Mouse (Mus musculus) right cerebral cortex, adult 18-20 months (tissue): ENCODE results near the gene Cacna1h.

ENCODE experiments used
- DNase-seq: peaks from one replicate; pipeline ENCODE4 v3.0.0; 2022; ENCODE audit warnings: mixed read lengths

Gene Cacna1h

GRCm38 (mm10) chr17:25445074-25445473, 11.5 kb upstream of the Cacna1h start:
- DNase-seq: no peak

GRCm38 (mm10) chr17:25442889-25443288, 9.3 kb upstream of the Cacna1h start:
- DNase-seq: no peak

GRCm38 (mm10) chr17:25441417-25441816, 7.8 kb upstream of the Cacna1h start:
- no peak for DNase-seq

GRCm38 (mm10) chr17:25433223-25433616, 363 bp downstream of the Cacna1h start:
- no peak for DNase-seq

- no peak for DNase-seq
Observed at GRCm38 (mm10) chr17:25432433-25433181, 976 bp downstream of the Cacna1h start.

GRCm38 (mm10) chr17:25430534-25430933, 3.0 kb downstream of the Cacna1h start:
- no peak for DNase-seq

DNA sequence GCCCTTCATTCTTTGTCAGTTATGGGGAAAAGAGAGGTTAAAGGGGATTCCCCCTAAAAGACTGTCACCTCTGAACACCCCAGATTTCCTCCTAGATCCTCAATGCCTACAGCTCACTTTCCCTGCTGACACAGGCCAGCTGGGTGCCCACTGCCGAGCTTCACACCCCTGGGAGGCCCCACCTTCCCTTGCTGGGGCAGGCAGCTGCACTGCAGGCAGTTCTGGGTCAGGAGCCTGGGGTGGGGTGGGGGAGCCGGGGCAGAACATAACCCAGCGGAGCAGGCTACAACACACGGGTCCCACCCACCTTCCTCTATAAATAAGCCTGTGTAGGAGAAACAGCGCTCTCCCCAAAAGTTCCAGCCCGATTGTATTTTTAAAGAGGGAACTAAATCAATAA, 3.7 kb downstream of the Cacna1h start:
- no peak for DNase-seq

DNA sequence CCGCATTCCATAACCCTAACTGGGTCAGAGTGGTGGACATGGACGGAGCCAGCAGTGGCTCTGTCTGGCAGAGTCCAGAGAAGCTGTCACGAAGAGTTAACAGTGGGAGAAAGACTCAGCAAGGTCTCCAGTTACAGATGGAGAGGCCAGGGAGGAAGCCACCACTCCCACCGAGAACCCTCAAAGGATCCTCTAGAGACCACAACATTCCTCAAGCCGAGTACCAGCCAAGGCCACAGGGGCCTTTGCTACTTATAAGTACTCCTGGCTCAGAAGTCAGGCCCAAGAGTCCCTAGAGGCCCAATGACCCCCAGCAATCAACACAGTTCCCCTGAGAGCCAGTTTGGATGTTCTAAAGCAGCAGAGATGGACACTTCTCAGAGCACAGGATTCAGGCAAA, 4.3 kb downstream of the Cacna1h start:
- DNase-seq: no peak

- DNase-seq: no peak
Observed at GRCm38 (mm10) chr17:25427441-25427840, 6.1 kb downstream of the Cacna1h start.

GRCm38 (mm10) chr17:25425996-25426395, 7.6 kb downstream of the Cacna1h start:
- DNase-seq: no peak

DNA sequence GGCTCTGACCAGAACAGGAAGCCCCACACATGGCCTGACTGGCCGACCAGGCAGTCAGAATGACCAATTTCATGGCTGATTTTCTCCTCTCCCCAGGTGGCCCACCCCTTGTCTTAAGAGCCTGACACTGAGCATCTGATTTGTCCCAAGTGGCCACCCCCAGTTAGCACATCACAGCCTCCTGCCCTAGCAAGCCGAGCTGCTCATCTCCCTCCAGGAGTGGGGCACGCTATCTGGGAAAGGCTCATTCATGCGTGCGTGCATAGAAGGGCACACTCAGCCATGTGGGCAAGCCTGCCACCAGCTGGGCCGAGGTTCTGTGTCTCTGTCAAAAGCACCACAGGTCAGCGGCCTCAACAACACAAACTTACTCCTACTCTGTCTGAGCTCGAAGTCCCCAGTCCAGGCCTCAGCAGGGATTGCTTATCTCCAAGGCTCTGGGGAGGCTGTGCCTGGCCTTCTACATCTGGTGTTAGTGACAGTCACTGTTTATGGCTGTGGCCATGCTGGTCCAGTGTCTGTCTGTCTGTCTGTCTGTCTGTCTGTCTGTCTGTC, 9.0 kb downstream of the Cacna1h start:
- no peak for DNase-seq

- DNase-seq: no peak
Observed at GRCm38 (mm10) chr17:25420998-25421397, 12.6 kb downstream of the Cacna1h start.

GRCm38 (mm10) chr17:25418926-25419325, 14.7 kb downstream of the Cacna1h start:
- peak; percentile 59 for DNase-seq

GRCm38 (mm10) chr17:25417990-25418389, 15.6 kb downstream of the Cacna1h start:
- DNase-seq: no peak

DNA sequence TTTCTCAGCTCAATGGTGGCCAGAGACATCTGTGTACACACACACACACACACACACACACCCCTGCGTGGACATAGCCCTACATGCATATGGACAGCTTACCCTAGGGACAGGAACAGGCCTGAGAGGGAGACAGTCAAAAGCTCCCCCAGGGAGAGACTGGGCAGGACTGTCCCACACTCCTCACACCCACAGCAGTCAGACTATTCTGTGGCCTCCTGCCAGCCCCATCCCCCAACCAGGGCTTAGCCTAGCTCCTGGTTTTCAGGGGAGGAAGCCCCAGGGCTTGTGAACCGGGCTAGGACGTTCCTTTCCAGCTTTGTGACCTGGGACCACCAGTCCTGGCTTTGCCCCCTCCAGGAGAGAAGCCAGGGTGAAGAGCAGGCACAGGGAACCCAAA, 17.4 kb downstream of the Cacna1h start:
- DNase-seq: no peak

- no peak for DNase-seq
Observed at GRCm38 (mm10) chr17:25415421-25415913, 18.1 kb downstream of the Cacna1h start.

DNA sequence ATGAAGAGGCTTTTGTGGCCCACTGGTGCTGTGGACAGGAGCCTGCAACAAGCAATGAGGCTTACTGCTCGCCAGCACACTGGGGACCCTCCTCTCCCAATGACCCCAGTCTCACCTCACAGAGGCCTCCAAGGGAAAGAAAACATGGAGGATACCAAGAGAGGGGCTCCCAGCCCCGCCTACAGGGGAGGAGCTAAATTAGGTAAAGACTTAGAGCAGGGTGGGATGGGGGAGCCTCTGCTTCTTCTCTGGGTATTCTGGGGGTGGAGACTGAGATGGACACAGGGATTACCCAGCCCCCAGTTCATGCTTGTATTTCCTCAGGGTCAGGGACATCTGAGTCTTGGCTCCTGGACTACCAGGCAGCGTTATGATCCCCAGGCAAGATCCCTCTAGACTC, 18.7 kb downstream of the Cacna1h start:
- no peak for DNase-seq

- no peak for DNase-seq
Observed at GRCm38 (mm10) chr17:25414209-25414608, 19.4 kb downstream of the Cacna1h start.

GRCm38 (mm10) chr17:25411251-25411650, 22.3 kb downstream of the Cacna1h start:
- DNase-seq: peak; percentile 77

GRCm38 (mm10) chr17:25410786-25411185, 22.8 kb downstream of the Cacna1h start:
- no peak for DNase-seq

DNA sequence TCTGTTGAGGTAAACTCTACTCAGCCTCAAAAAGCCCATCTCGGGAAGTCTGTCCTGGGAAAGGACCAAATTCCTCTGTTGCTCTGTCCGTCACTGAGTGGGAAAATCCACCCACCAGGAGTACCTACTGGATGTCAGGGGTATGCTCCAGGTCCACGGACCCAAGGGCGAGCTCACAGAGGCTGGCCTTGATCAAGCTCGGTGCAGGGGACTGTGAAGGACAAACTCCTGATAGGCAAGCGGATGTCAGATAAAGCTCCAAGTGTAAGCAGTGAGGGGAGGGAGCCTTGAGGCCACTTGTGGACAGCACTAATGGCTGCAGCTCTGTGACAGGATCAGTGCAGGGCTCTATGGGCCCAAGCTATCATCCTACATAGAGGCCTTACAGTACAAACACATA, 23.4 kb downstream of the Cacna1h start:
- no peak for DNase-seq

- no peak for DNase-seq
Observed at GRCm38 (mm10) chr17:25409621-25410020, 24.0 kb downstream of the Cacna1h start.

DNA sequence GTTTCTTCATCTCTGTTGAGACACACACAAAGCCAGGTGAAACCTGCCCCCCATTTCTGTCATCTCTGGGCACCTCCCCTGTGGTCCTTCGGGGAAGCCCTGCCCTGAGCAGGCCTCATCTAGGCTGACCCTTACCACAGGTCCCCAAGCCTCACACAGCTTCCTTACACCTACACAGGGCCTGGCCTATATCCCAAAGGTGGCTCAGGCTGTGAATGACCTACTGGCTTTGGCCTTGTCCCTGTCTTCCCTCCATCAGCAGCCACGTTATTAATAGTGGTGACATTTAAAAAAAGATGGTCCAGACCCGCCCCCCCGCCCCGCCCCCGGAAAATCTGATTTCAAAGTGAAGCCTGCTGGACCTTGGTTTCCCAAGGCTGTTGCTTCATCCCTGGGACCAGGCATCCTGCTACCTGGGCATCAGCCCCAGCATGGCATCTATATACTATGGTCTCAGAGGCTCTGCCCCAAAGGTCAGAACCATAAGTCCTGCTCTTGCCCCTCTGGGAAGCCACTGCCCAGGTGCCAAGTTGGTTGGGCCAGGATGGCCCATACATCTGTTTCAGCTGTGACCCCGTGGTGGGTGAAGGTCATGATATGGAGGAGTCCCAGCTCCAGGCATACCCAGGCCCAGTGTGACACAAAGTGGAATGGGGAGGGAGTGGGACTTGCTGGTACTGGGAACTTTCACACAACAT, 25.1 kb downstream of the Cacna1h start:
- DNase-seq: no peak

- DNase-seq: no peak
Observed at GRCm38 (mm10) chr17:25407352-25407751, 26.2 kb downstream of the Cacna1h start.
